Mouse (Mus musculus) forebrain, embryonic 15.5 days (tissue): ENCODE measurements at regions not wholly inside any gene's neighbourhood (a gene's known extent, or its start where the extent isn't known, plus 50 kb on each side); places are given as distances from the start of the nearest gene placed in this dataset.
"Not testable (repeated sequence)": the region's sequence is repeated elsewhere in the genome, so short reads cannot be mapped to it uniquely, and the experiment has no call there.

ENCODE experiments used
- ATAC-seq: fragments of 200-750 bp; cut with Nextera tagmentation; replicated peaks from 2 replicates; pipeline ENCODE4 v1.8.0; 2017; ENCODE audit warnings: mild to moderate bottlenecking, moderate TSS enrichment, moderate library complexity
- H3K27ac ChIP-seq: fragments of 300-500 bp; sonication (generic); replicated peaks from 2 replicates; pipeline ENCODE4 v1.5.1; 2015; ENCODE audit warnings: mild to moderate bottlenecking, inconsistent platforms
- H3K27me3 ChIP-seq: fragments of 300-500 bp; sonication (generic); 2 replicates; pipeline ENCODE4 v1.6.1; 2015; ENCODE audit warnings: inconsistent platforms
- H3K36me3 ChIP-seq: fragments of 300-500 bp; sonication (generic); 2 replicates; pipeline ENCODE4 v1.6.1; 2015; ENCODE audit warnings: mild to moderate bottlenecking, inconsistent platforms
- H3K4me1 ChIP-seq: fragments of 300-500 bp; sonication (generic); 2 replicates; pipeline ENCODE4 v1.6.1; 2015; ENCODE audit warnings: inconsistent platforms
- H3K4me2 ChIP-seq: fragments of 300-500 bp; sonication (generic); replicated peaks from 2 replicates; pipeline ENCODE4 v1.6.1; 2015; ENCODE audit warnings: mild to moderate bottlenecking, inconsistent platforms
- H3K4me3 ChIP-seq: fragments of 300-500 bp; sonication (generic); 2 replicates; pipeline ENCODE4 v1.5.1; 2015; ENCODE audit warnings: mild to moderate bottlenecking, inconsistent platforms
- H3K9ac ChIP-seq: fragments of 300-500 bp; sonication (generic); replicated peaks from 2 replicates; pipeline ENCODE4 v1.6.1; 2015; ENCODE audit warnings: mild to moderate bottlenecking, inconsistent platforms
- H3K9me3 ChIP-seq: fragments of 300-500 bp; sonication (generic); 2 replicates; pipeline ENCODE4 v1.6.1; 2016; ENCODE audit warnings: inconsistent platforms
- whole genome bisulfite sequencing: fragments of 180-500 bp; shearing (Covaris S2); methylation state at CpG from one replicate; pipeline ENCODE4 v1.1.7; 2015; ENCODE audit warnings: mixed read lengths; 5-methylcytosine and 5-hydroxymethylcytosine counted together

- H3K27me3 ChIP-seq = no peaks in the 10 kb centered on the region
- no peak overlapping the region for H3K27ac ChIP-seq
- H3K36me3 ChIP-seq = no peaks in the 10 kb centered on the region
- no peak overlapping the region for H3K9ac ChIP-seq
- no peak overlapping the region for H3K4me2 ChIP-seq
- H3K4me3 ChIP-seq = no peak overlapping the region
- no peaks in the 10 kb centered on the region for H3K4me1 ChIP-seq
- 78% methylated on average over 3 of the region's 3 CpGs for WGBS
- ATAC-seq = no peak; the same call in 1 of the 2 replicates
- H3K9me3 ChIP-seq = no peaks in the 10 kb centered on the region
Measured at GRCm38 (mm10) chr1:5220668-5221408, 413.1 kb downstream of the Gm37988 start.

GRCm38 (mm10) chr1:5227866-5228265 is 420.2 kb downstream of the Gm37988 start:
- no peaks in the 10 kb centered on the region for H3K9me3 ChIP-seq

GRCm38 (mm10) chr1:5231218-5231617 is 423.5 kb downstream of the Gm37988 start:
- Histone ChIP-seq H3K9me3 (no peaks in the 10 kb centered on the region), H3K27me3 (no peaks in the 10 kb centered on the region), H3K4me1 (peaks cover 6% of the 10 kb centered on the region; the same call in 1 of the 2 replicates), H3K27ac (no peak overlapping the region), H3K4me3 (no peak overlapping the region), H3K4me2 (no peak overlapping the region), H3K36me3 (no peaks in the 10 kb centered on the region), H3K9ac (no peak overlapping the region)
- no peak for ATAC-seq
- WGBS = 95% methylated on average over 5 of the region's 5 CpGs

More at GRCm38 (mm10) chr1:5227866-5228265, 420.2 kb downstream of the Gm37988 start:
- Histone ChIP-seq H3K4me1 (peaks cover 4% of the 10 kb centered on the region; the same call in 1 of the 2 replicates), H3K27me3 (no peaks in the 10 kb centered on the region), H3K4me3 (no peak overlapping the region), H3K36me3 (no peaks in the 10 kb centered on the region), H3K4me2 (no peak overlapping the region), H3K9ac (no peak overlapping the region), H3K27ac (no peak overlapping the region)
- no peak for ATAC-seq
- 16% methylated on average over 6 of the region's 6 CpGs for WGBS

- H3K4me2 ChIP-seq = no peak overlapping the region
- H3K36me3 ChIP-seq = no peaks in the 10 kb centered on the region
- H3K9ac ChIP-seq = no peak overlapping the region
- no peaks in the 10 kb centered on the region for H3K9me3 ChIP-seq
- H3K27ac ChIP-seq = no peak overlapping the region
- no peaks in the 10 kb centered on the region for H3K27me3 ChIP-seq
- ATAC-seq = no peak
- WGBS = 26% methylated on average over 4 of the region's 4 CpGs
- peaks cover 6% of the 10 kb centered on the region; the same call in 1 of the 2 replicates for H3K4me1 ChIP-seq
- H3K4me3 ChIP-seq = no peak overlapping the region
Measured at GRCm38 (mm10) chr1:5231961-5232846, 424.5 kb downstream of the Gm37988 start.

- H3K4me3 ChIP-seq = no peak overlapping the region
- ATAC-seq = peak; percentile 90
- peaks cover 6% of the 10 kb centered on the region; the same call in 1 of the 2 replicates for H3K4me1 ChIP-seq
- no peaks in the 10 kb centered on the region for H3K9me3 ChIP-seq
- no peaks in the 10 kb centered on the region for H3K36me3 ChIP-seq
- no peak overlapping the region for H3K9ac ChIP-seq
- no peak overlapping the region for H3K4me2 ChIP-seq
- no peaks in the 10 kb centered on the region for H3K27me3 ChIP-seq
- WGBS = 3% methylated on average over 1 of the region's 1 CpGs
- no peak overlapping the region for H3K27ac ChIP-seq
Measured at GRCm38 (mm10) chr1:5232847-5233245, 425.2 kb downstream of the Gm37988 start.

GRCm38 (mm10) chr1:5243186-5243585 is 435.5 kb downstream of the Gm37988 start:
- Histone ChIP-seq H3K4me2 (no peak overlapping the region), H3K36me3 (no peaks in the 10 kb centered on the region), H3K27me3 (no peaks in the 10 kb centered on the region), H3K27ac (no peak overlapping the region), H3K4me1 (no peaks in the 10 kb centered on the region), H3K4me3 (no peak overlapping the region), H3K9me3 (no peaks in the 10 kb centered on the region), H3K9ac (no peak overlapping the region)
- ATAC-seq = no peak
- 81% methylated on average over 3 of the region's 3 CpGs for WGBS

GRCm38 (mm10) chr1:5260874-5261273 is 453.2 kb downstream of the Gm37988 start:
- ATAC-seq, H3K27ac ChIP-seq, H3K4me1 ChIP-seq, H3K27me3 ChIP-seq, H3K9me3 ChIP-seq, H3K4me3 ChIP-seq, H3K36me3 ChIP-seq, H3K9ac ChIP-seq, H3K4me2 ChIP-seq: not testable (repeated sequence)
- 43% methylated on average over 6 of the region's 6 CpGs for WGBS

- not testable (repeated sequence) for ATAC-seq
- WGBS = 22% methylated on average over 2 of the region's 2 CpGs
Measured at GRCm38 (mm10) chr1:5261297-5261696, 453.6 kb downstream of the Gm37988 start.

GRCm38 (mm10) chr1:5273938-5274337 is 466.2 kb downstream of the Gm37988 start:
- no peaks in the 10 kb centered on the region for H3K4me1 ChIP-seq
- no peak overlapping the region for H3K4me3 ChIP-seq
- H3K27me3 ChIP-seq = no peaks in the 10 kb centered on the region
- H3K36me3 ChIP-seq = no peaks in the 10 kb centered on the region
- H3K4me2 ChIP-seq = no peak overlapping the region
- no peak for ATAC-seq
- H3K9me3 ChIP-seq = no peaks in the 10 kb centered on the region
- H3K9ac ChIP-seq = no peak overlapping the region
- no peak overlapping the region for H3K27ac ChIP-seq

More at GRCm38 (mm10) chr1:5261297-5261696, 453.6 kb downstream of the Gm37988 start:
- not testable (repeated sequence) for H3K27ac ChIP-seq, H3K9me3 ChIP-seq, H3K4me3 ChIP-seq, H3K9ac ChIP-seq, H3K27me3 ChIP-seq, H3K36me3 ChIP-seq, H3K4me1 ChIP-seq, H3K4me2 ChIP-seq

- H3K4me1 ChIP-seq = no peaks in the 10 kb centered on the region
- ATAC-seq = no peak
- no peaks in the 10 kb centered on the region for H3K36me3 ChIP-seq
- H3K9ac ChIP-seq = no peak overlapping the region
- H3K4me3 ChIP-seq = no peak overlapping the region
- no peaks in the 10 kb centered on the region for H3K9me3 ChIP-seq
- H3K27me3 ChIP-seq = no peaks in the 10 kb centered on the region
- no peak overlapping the region for H3K4me2 ChIP-seq
- no peak overlapping the region for H3K27ac ChIP-seq
Measured at GRCm38 (mm10) chr1:5294570-5294969, 486.9 kb downstream of the Gm37988 start.

- Histone ChIP-seq H3K36me3 (no peaks in the 10 kb centered on the region), H3K4me1 (no peaks in the 10 kb centered on the region), H3K27ac (no peak overlapping the region), H3K4me3 (no peak overlapping the region), H3K4me2 (no peak overlapping the region), H3K9me3 (no peaks in the 10 kb centered on the region), H3K9ac (no peak overlapping the region), H3K27me3 (no peaks in the 10 kb centered on the region)
- 88% methylated on average over 1 of the region's 1 CpGs for WGBS
- no peak for ATAC-seq
Measured at GRCm38 (mm10) chr1:5297627-5298026, 489.9 kb downstream of the Gm37988 start.

- Histone ChIP-seq H3K36me3 (no peaks in the 10 kb centered on the region), H3K9me3 (no peaks in the 10 kb centered on the region; the same call in 1 of the 2 replicates), H3K27ac (no peak overlapping the region), H3K27me3 (no peaks in the 10 kb centered on the region), H3K9ac (no peak overlapping the region), H3K4me3 (no peak overlapping the region), H3K4me2 (no peak overlapping the region), H3K4me1 (no peaks in the 10 kb centered on the region)
- no peak for ATAC-seq
- whole genome bisulfite sequencing = 85% methylated on average over 3 of the region's 3 CpGs
Measured at GRCm38 (mm10) chr1:5311656-5312055, 504.0 kb downstream of the Gm37988 start.
